Mouse (Mus musculus) megakaryocyte-erythroid progenitor cell, adult 5 weeks (primary cell): ENCODE measurements around the gene Gm42417. TPM values are rescaled to one million over a fixed set of nuclear protein-coding genes. Genes with fewer than 3 reads are reported as not detected.

Experiments used
- polyA plus RNA-seq: library from polyadenylated mRNA; stranded (reverse); fragments of >175 nt; gene quantifications from 2 replicates; pipeline ENCODE4 v1.2.3, GENCODE M21; 2012

Gene Gm42417
- not detected in 2 replicates for polyA plus RNA-seq

GRCm38 (mm10) chr1:36539186-36539585, at the start of gene Gm42417:
TSS of gene Gm42417 (minus strand) at chr1:36539429.

DNA sequence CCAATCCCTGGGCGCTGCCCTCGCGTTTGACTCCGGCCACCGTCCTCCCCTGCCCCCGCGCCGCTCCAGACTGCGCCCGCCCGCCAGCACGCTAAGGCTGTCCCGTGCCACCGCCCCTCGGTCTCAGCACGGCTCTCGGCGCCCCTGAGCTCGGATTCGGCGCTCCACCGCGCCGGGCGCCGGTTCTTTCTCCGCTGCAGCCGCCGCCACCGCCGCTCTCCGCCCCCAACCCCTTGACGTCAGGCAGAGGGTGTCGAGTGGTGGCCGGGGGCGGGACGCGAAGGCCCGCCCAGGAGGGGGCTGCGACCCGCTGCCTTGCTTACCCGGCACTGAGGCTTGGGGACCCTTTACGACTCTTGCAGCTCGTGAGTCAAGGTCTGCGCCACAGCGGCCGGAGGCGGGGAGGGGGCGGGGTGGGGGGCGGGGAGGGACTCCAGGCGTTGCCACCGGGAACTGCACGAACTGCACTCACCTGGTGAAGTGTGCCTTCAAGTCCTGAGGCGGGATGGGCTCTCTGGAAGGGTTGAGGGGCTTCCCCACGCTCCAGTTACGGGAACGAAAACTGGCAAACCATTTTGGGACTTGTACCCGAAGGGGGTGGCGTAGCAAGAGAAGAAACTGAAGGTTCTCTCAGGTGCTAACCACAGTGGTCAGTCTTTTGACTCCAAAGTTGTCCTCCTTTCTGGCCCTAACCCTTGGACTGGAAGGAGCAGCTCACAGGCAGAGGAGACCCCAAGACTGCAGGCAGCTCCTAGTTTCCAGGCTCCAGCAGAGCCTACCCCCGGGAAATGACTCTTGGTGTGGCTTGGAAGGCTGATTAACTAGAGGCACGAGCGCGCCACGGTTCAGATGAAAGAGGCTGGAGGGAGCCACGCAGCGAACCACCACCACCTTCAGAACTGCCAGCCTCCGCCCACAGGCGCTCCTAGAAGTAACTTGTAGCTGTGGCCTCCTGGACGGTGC, 19.1 kb upstream of the Gm42417 start, which contains the start of gene Sema4c:
Sema4c (minus strand) TSS at position 319 of the 963 bp plus-strand sequence.

DNA sequence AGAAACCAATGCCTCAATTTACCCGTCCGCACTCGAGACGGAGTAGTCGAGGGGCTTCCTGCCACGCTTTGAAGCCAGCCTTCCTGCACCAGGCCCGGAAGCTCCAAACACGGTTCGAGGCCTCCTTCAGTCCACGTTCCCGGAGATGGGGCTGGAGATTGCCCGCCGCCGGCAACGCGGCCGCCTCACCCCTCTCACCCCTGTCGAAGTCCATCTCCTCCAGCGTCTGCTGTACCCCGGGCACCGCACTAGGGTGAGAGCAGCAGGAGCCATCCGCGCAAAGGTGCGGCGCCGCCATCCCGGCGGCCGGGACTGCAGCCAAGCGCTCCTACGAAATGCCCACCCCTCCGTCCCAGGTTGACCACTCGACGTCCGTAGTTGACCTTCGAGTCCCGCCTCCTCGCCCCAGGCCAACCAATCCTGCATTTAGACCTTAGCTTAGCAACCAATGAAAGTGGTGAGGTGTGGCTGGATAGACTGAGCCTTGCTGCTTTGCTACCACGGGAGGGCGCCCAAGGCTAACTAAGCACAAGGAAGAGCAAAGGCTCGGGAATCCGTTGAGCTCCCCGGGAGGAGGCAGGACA, 7.8 kb upstream of the Gm42417 start, which contains the start of gene Ankrd39:
Ankrd39 (minus strand) TSS at position 558 of the 584 bp plus-strand sequence.

DNA sequence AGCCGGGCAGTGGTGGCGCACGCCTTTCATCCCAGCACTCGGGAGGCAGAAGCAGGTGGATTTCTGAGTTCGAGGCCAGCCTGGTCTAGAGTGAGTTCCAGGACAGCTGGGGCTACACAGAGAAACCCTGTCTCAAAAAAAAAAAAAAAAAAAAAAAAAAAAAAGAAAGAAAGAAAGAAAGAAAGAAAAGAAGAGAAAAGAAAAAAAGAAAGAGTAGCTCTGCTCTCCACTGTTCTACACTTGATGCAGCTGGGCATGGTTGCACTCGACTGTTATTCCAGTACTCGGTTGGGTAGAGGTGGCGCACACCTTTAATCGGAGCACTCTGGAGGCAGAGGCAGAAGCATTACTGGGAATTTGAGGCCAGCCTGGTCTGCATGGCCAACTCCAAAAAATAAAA, 2.4 kb downstream of the Gm42417 start, which contains the start of gene Ankrd23:
Ankrd23 (minus strand) TSS at position 101 of the 400 bp plus-strand sequence.

GRCm38 (mm10) chr1:36511289-36512021, 27.8 kb downstream of the Gm42417 start, which contains the start of gene Cnnm3:
TSS of gene Cnnm3 (plus strand) at chr1:36511867.

Other genes with a start within 250 kb of the Gm42417 start
- 105 and 124 TPM in 2 replicates for gene Arid5a, start 231.7 kb downstream of the Gm42417 start, polyA plus RNA-seq
- gene Kansl3, start 170.2 kb downstream of the Gm42417 start, polyA plus RNA-seq: 31.7 and 42.0 TPM in 2 replicates
- gene Fer1l5, start 167.1 kb downstream of the Gm42417 start, polyA plus RNA-seq: not detected in 2 replicates
- gene Lman2l, start 94.2 kb downstream of the Gm42417 start, polyA plus RNA-seq: 10.3 and 14.2 TPM in 2 replicates
- 7.3 and 7.8 TPM in 2 replicates for gene Cnnm4, start 67.8 kb downstream of the Gm42417 start, polyA plus RNA-seq
- 28.4 and 38.0 TPM in 2 replicates for gene Cnnm3, start 27.6 kb downstream of the Gm42417 start, polyA plus RNA-seq
- gene Ankrd23, start 2.5 kb downstream of the Gm42417 start, polyA plus RNA-seq: 8.2 and 12.9 TPM in 2 replicates
- gene Ankrd39, start 8.0 kb upstream of the Gm42417 start, polyA plus RNA-seq: 10.8 and 13.6 TPM in 2 replicates
- gene Sema4c, start 18.9 kb upstream of the Gm42417 start, polyA plus RNA-seq: 2.9 and 5.3 TPM in 2 replicates
- gene Fam178b, start 143.8 kb upstream of the Gm42417 start, polyA plus RNA-seq: 0.23 and 0.65 TPM in 2 replicates
- gene Cox5b, start 152.0 kb upstream of the Gm42417 start, polyA plus RNA-seq: 1,724 and 1,930 TPM in 2 replicates
- gene 4933424G06Rik, start 170.7 kb upstream of the Gm42417 start, polyA plus RNA-seq: not detected in 2 replicates
- 54.0 and 59.5 TPM in 2 replicates for gene Actr1b, start 175.0 kb upstream of the Gm42417 start, polyA plus RNA-seq
- 1.4 and 1.6 TPM in 2 replicates for gene Zap70, start 222.4 kb upstream of the Gm42417 start, polyA plus RNA-seq